Mouse (Mus musculus) embryonic facial prominence, embryonic 12.5 days (tissue): ENCODE data around the gene Mrpl46. TPM values are rescaled to one million over a fixed set of nuclear protein-coding genes. Genes with fewer than 3 reads are reported as not detected.

Source experiments
- ATAC-seq: fragments of 200-750 bp; cut with Nextera tagmentation; 2 replicates; pipeline ENCODE4 v1.8.0; 2017; ENCODE audit not compliant: insufficient number of reproducible peaks, insufficient read depth, low FRiP score, low TSS enrichment
- H3K27ac ChIP-seq: fragments of 300-500 bp; sonication (generic); 2 replicates; pipeline ENCODE4 v1.5.1; 2016; ENCODE audit warnings: mild to moderate bottlenecking
- H3K27me3 ChIP-seq: fragments of 300-500 bp; sonication (generic); 2 replicates; pipeline ENCODE4 v1.6.1; 2016; ENCODE audit warnings: mild to moderate bottlenecking, moderate library complexity
- H3K36me3 ChIP-seq: fragments of 300-500 bp; sonication (generic); 2 replicates; pipeline ENCODE4 v1.6.1; 2016; ENCODE audit warnings: mild to moderate bottlenecking
- H3K4me1 ChIP-seq: fragments of 300-500 bp; sonication (generic); 2 replicates; pipeline ENCODE4 v1.6.1; 2016
- H3K4me2 ChIP-seq: fragments of 300-500 bp; sonication (generic); replicated peaks from 2 replicates; pipeline ENCODE4 v1.6.1; 2016; ENCODE audit warnings: mild to moderate bottlenecking, moderate library complexity
- H3K4me3 ChIP-seq: fragments of 300-500 bp; sonication (generic); 2 replicates; pipeline ENCODE4 v1.5.1; 2016; ENCODE audit warnings: mild to moderate bottlenecking
- H3K9ac ChIP-seq: fragments of 300-500 bp; sonication (generic); 2 replicates; pipeline ENCODE4 v1.6.1; 2016; ENCODE audit warnings: mild to moderate bottlenecking, moderate library complexity
- H3K9me3 ChIP-seq: fragments of 300-500 bp; sonication (generic); 2 replicates; pipeline ENCODE4 v1.6.1; 2016; ENCODE audit warnings: mild to moderate bottlenecking, moderate library complexity
- WGBS: fragments of 180-500 bp; shearing (Covaris S2); methylation state at CpG from one replicate; pipeline ENCODE4 v1.1.7; 2016; 5-methylcytosine and 5-hydroxymethylcytosine counted together
- polyA plus RNA-seq: library from polyadenylated mRNA; unstranded; fragments of >200 nt; fragmentation: Nextera tagmentation; extraction: Ambion mirVana; gene quantifications from 2 replicates; pipeline ENCODE4 v1.2.1, GENCODE M21; 2016

Mrpl46 gene
- 62.8 and 64.9 TPM in 2 replicates for polyA plus RNA-seq

GRCm38 (mm10) chr7:78782639-78783581 lies at the start of gene Mrpl46, which contains the start of gene Mrps11:
Gene Mrpl46 (minus strand): TSS chr7:78783531.
Gene Mrps11 (plus strand): TSS chr7:78783119.
- peak; percentile 97 for ATAC-seq
- H3K4me2 ChIP-seq: peak within 1 kb of the TSS; percentile 73
- H3K9me3 ChIP-seq: no peaks in the 10 kb centered on the region
- H3K4me3 ChIP-seq: peak within 1 kb of the TSS; percentile 97
- H3K36me3 ChIP-seq: peaks cover 28% of the 10 kb centered on the region
- peaks cover 11% of the 10 kb centered on the region for H3K4me1 ChIP-seq
- H3K27me3 ChIP-seq: no peaks in the 10 kb centered on the region
- peak within 1 kb of the TSS; percentile 83 for H3K9ac ChIP-seq
- under 1% methylated on average over 44 of the region's 44 CpGs for WGBS
- peak within 1 kb of the TSS; percentile 7; the same call in 1 of the 2 replicates for H3K27ac ChIP-seq

- 0 out of 2 replicates have a peak overlapping the region, but pooled peaks have one; percentile 31 for H3K27ac ChIP-seq
- H3K9ac ChIP-seq: no peak overlapping the region
- no peaks in the 10 kb centered on the region for H3K9me3 ChIP-seq
- no peak for ATAC-seq
- no peak overlapping the region for H3K4me3 ChIP-seq
- H3K4me2 ChIP-seq: no peak overlapping the region
- peaks cover 42% of the 10 kb centered on the region for H3K36me3 ChIP-seq
- no peaks in the 10 kb centered on the region for H3K27me3 ChIP-seq
- no peaks in the 10 kb centered on the region for H3K4me1 ChIP-seq
- 88% methylated on average over 14 of the region's 14 CpGs for WGBS
Observed at GRCm38 (mm10) chr7:78827749-78828362, 44.5 kb upstream of the Mrpl46 start.

GRCm38 (mm10) chr7:78826682-78827385 lies 43.5 kb upstream of the Mrpl46 start:
- H3K27ac ChIP-seq: no peak overlapping the region
- no peaks in the 10 kb centered on the region for H3K9me3 ChIP-seq
- H3K4me3 ChIP-seq: no peak overlapping the region
- 60% methylated on average over 9 of the region's 9 CpGs for WGBS
- no peaks in the 10 kb centered on the region for H3K27me3 ChIP-seq
- ATAC-seq: no peak
- H3K36me3 ChIP-seq: peaks cover 42% of the 10 kb centered on the region
- no peak overlapping the region for H3K9ac ChIP-seq
- H3K4me2 ChIP-seq: no peak overlapping the region
- no peaks in the 10 kb centered on the region for H3K4me1 ChIP-seq

GRCm38 (mm10) chr7:78818336-78818735 lies 35.0 kb upstream of the Mrpl46 start:
- 84% methylated on average over 12 of the region's 12 CpGs for WGBS
- no peak overlapping the region for H3K9ac ChIP-seq
- H3K36me3 ChIP-seq: peaks cover 5% of the 10 kb centered on the region; the same call in 1 of the 2 replicates
- H3K4me3 ChIP-seq: no peak overlapping the region
- H3K9me3 ChIP-seq: no peaks in the 10 kb centered on the region
- no peak overlapping the region for H3K27ac ChIP-seq
- no peak for ATAC-seq
- no peaks in the 10 kb centered on the region for H3K4me1 ChIP-seq
- no peak overlapping the region for H3K4me2 ChIP-seq
- H3K27me3 ChIP-seq: no peaks in the 10 kb centered on the region

- H3K4me2 ChIP-seq: no peak overlapping the region
- no peaks in the 10 kb centered on the region for H3K9me3 ChIP-seq
- no peaks in the 10 kb centered on the region for H3K36me3 ChIP-seq
- H3K4me3 ChIP-seq: no peak overlapping the region
- no peaks in the 10 kb centered on the region for H3K4me1 ChIP-seq
- no peak overlapping the region for H3K9ac ChIP-seq
- no peaks in the 10 kb centered on the region for H3K27me3 ChIP-seq
- H3K27ac ChIP-seq: no peak overlapping the region
- ATAC-seq: no peak
Observed at GRCm38 (mm10) chr7:78814766-78815165, 31.4 kb upstream of the Mrpl46 start.

- Histone ChIP-seq H3K9me3 (no peaks in the 10 kb centered on the region), H3K4me3 (no peak overlapping the region), H3K4me2 (no peak overlapping the region), H3K4me1 (no peaks in the 10 kb centered on the region), H3K9ac (no peak overlapping the region), H3K36me3 (no peaks in the 10 kb centered on the region), H3K27me3 (no peaks in the 10 kb centered on the region), H3K27ac (no peak overlapping the region)
- 90% methylated on average over 6 of the region's 6 CpGs for WGBS
- ATAC-seq: no peak
Observed at GRCm38 (mm10) chr7:78813791-78814190, 30.5 kb upstream of the Mrpl46 start.

GRCm38 (mm10) chr7:78807192-78807591 lies 23.9 kb upstream of the Mrpl46 start:
- Histone ChIP-seq H3K4me2 (no peak overlapping the region), H3K9me3 (no peaks in the 10 kb centered on the region), H3K27ac (no peak overlapping the region), H3K9ac (no peak overlapping the region), H3K4me3 (no peak overlapping the region), H3K27me3 (no peaks in the 10 kb centered on the region), H3K36me3 (no peaks in the 10 kb centered on the region), H3K4me1 (no peaks in the 10 kb centered on the region)
- WGBS: 75% methylated on average over 4 of the region's 4 CpGs
- no peak for ATAC-seq

GRCm38 (mm10) chr7:78803841-78804240 lies 20.5 kb upstream of the Mrpl46 start:
- H3K9me3 ChIP-seq: no peaks in the 10 kb centered on the region
- no peak overlapping the region for H3K9ac ChIP-seq
- no peaks in the 10 kb centered on the region for H3K27me3 ChIP-seq
- ATAC-seq: no peak
- 81% methylated on average over 3 of the region's 3 CpGs for WGBS
- H3K4me3 ChIP-seq: no peak overlapping the region
- no peaks in the 10 kb centered on the region for H3K4me1 ChIP-seq
- H3K4me2 ChIP-seq: no peak overlapping the region
- H3K27ac ChIP-seq: no peak overlapping the region
- H3K36me3 ChIP-seq: no peaks in the 10 kb centered on the region

- Histone ChIP-seq H3K9ac (no peak overlapping the region), H3K27ac (no peak overlapping the region), H3K27me3 (no peaks in the 10 kb centered on the region), H3K4me1 (no peaks in the 10 kb centered on the region), H3K4me3 (no peak overlapping the region), H3K4me2 (no peak overlapping the region), H3K9me3 (no peaks in the 10 kb centered on the region), H3K36me3 (no peaks in the 10 kb centered on the region)
- ATAC-seq: no peak
- 70% methylated on average over 9 of the region's 9 CpGs for WGBS
Observed at GRCm38 (mm10) chr7:78799730-78800496, 16.6 kb upstream of the Mrpl46 start.

- Histone ChIP-seq H3K27ac (no peak overlapping the region), H3K9ac (no peak overlapping the region), H3K27me3 (no peaks in the 10 kb centered on the region), H3K4me3 (no peak overlapping the region), H3K4me1 (no peaks in the 10 kb centered on the region), H3K4me2 (no peak overlapping the region), H3K36me3 (peaks cover 6% of the 10 kb centered on the region), H3K9me3 (no peaks in the 10 kb centered on the region)
- ATAC-seq: no peak
- 54% methylated on average over 8 of the region's 9 CpGs for WGBS
Observed at GRCm38 (mm10) chr7:78797843-78798455, 14.6 kb upstream of the Mrpl46 start.

- H3K27ac ChIP-seq: no peak overlapping the region
- ATAC-seq: no peak
- H3K27me3 ChIP-seq: no peaks in the 10 kb centered on the region
- peaks cover 20% of the 10 kb centered on the region for H3K36me3 ChIP-seq
- no peaks in the 10 kb centered on the region for H3K9me3 ChIP-seq
- WGBS: 86% methylated on average over 3 of the region's 3 CpGs
- H3K4me2 ChIP-seq: no peak overlapping the region
- H3K4me1 ChIP-seq: no peaks in the 10 kb centered on the region
- no peak overlapping the region for H3K9ac ChIP-seq
- no peak overlapping the region for H3K4me3 ChIP-seq
Observed at GRCm38 (mm10) chr7:78796624-78797023, 13.3 kb upstream of the Mrpl46 start.
